Mouse (Mus musculus): ENCODE data around the gene Atp6v0d1. TPM values are rescaled to one million over a fixed set of nuclear protein-coding genes. Genes with fewer than 3 reads are reported as not detected.

Atp6v0d1 gene
- polyA plus RNA-seq, 1 experiment from 2014 or later, result 92.7 TPM

DNA sequence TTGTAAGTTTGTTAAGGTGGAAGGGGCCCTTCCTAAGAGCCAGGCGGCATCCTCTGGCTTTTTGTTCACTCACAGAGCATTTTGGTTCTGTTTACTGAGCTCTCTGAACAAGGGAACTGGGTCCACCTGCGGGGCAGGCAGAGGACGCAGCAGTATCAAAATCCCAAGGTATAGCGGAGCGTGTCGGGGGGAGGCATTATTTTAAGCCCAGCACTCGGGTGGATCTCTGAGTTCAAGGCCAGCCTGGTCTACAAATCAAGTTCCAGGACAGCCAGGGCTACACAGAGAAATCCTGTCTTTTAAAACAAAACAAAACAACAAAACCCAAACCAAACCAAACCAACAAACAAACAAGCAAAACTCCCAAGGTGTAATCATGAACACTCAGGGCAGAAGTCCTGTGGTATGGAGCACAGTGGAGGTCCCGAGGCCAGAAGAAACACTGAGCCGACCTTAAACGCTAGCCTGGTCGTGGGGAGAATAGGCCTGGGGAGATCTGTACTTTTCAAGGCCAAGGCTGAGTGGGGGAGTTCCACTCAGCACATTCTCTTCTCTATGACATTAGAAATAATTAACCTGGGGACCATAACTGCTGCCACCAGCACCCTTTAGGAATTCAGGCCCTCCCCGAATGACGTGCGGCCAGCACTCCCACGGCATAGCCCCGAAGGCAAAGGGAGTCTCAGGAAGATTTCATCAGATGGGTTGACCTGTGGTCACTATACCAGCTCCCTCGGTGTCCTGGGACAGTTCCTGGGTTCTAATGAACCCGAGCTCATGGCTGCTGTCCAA is 28.8 kb upstream of the Atp6v0d1 start:
- ATAC-seq (ENCODE audit: low read depth), result no peak

GRCm38 (mm10) chr8:105593859-105594258 is 28.0 kb upstream of the Atp6v0d1 start:
- Histone ChIP-seq H3K4me2 (ENCODE audit: low read depth, low read length) (peak overlapping the region; percentile 52), H3K4me1 (ENCODE audit: control insufficient read depth, insufficient read depth, low read length) (peaks cover 7% of the 10 kb centered on the region), H3K9ac (ENCODE audit: low read depth, low read length) (peak overlapping the region; percentile 50), H3K36me3 (ENCODE audit: control insufficient read depth, insufficient read depth, low read length) (no peaks in the 10 kb centered on the region), H3K9me3 (ENCODE audit: control insufficient read depth, low read length) (no peaks in the 10 kb centered on the region), H3K27ac (replicated peaks; ENCODE audit: low read depth, low read length) (peak overlapping the region; percentile 84), H3K4me3 (ENCODE audit: low read depth, low read length) (peak overlapping the region; percentile 25), H3K27me3 (replicated peaks; ENCODE audit: control insufficient read depth, insufficient read depth, low read length) (no peaks in the 10 kb centered on the region)
- 6% methylated on average over 15 of the region's 15 CpGs for WGBS
- DNase-seq (ENCODE audit: low spot score) (peak; percentile 89), ATAC-seq (ENCODE audit: low read depth) (peak; percentile 86)

More for the DNA sequence above, 28.8 kb upstream of the Atp6v0d1 start:
- H3K36me3 ChIP-seq (ENCODE audit: control insufficient read depth, insufficient read depth, low read length), result no peaks in the 10 kb centered on the region
- no peak for DNase-seq (ENCODE audit: low spot score)
- H3K4me3 ChIP-seq (ENCODE audit: low read depth, low read length), result peak overlapping the region; percentile 25
- H3K9me3 ChIP-seq (ENCODE audit: control insufficient read depth, low read length), result no peaks in the 10 kb centered on the region
- H3K27ac ChIP-seq (replicated peaks; ENCODE audit: low read depth, low read length), result peak overlapping the region; percentile 84
- peak overlapping the region; percentile 50; the same call in 1 of the 2 replicates for H3K9ac ChIP-seq (ENCODE audit: low read depth, low read length)
- peak overlapping the region; percentile 52 for H3K4me2 ChIP-seq (ENCODE audit: low read depth, low read length)
- H3K27me3 ChIP-seq (replicated peaks; ENCODE audit: control insufficient read depth, insufficient read depth, low read length), result no peaks in the 10 kb centered on the region
- H3K4me1 ChIP-seq (ENCODE audit: control insufficient read depth, insufficient read depth, low read length), result peaks cover 7% of the 10 kb centered on the region
- 75% methylated on average over 18 of the region's 18 CpGs for WGBS

- ATAC-seq (ENCODE audit: low read depth) (no peak), DNase-seq (ENCODE audit: low spot score) (peak; percentile 12)
- WGBS, result 66% methylated on average over 2 of the region's 2 CpGs
- Histone ChIP-seq H3K4me3 (ENCODE audit: low read depth, low read length) (no peak overlapping the region), H3K9me3 (ENCODE audit: control insufficient read depth, low read length) (no peaks in the 10 kb centered on the region), H3K4me2 (ENCODE audit: low read depth, low read length) (no peak overlapping the region), H3K27me3 (replicated peaks; ENCODE audit: control insufficient read depth, insufficient read depth, low read length) (no peaks in the 10 kb centered on the region), H3K36me3 (ENCODE audit: control insufficient read depth, insufficient read depth, low read length) (no peaks in the 10 kb centered on the region), H3K27ac (replicated peaks; ENCODE audit: low read depth, low read length) (no peak overlapping the region), H3K4me1 (ENCODE audit: control insufficient read depth, insufficient read depth, low read length) (peaks cover 7% of the 10 kb centered on the region), H3K9ac (ENCODE audit: low read depth, low read length) (no peak overlapping the region)
Measured at GRCm38 (mm10) chr8:105592431-105592830, 26.6 kb upstream of the Atp6v0d1 start.

- ATAC-seq (ENCODE audit: low read depth) (no peak), DNase-seq (ENCODE audit: low spot score) (peak; percentile 12)
- Histone ChIP-seq H3K4me2 (ENCODE audit: low read depth, low read length) (no peak overlapping the region), H3K4me1 (ENCODE audit: control insufficient read depth, insufficient read depth, low read length) (no peaks in the 10 kb centered on the region), H3K27ac (replicated peaks; ENCODE audit: low read depth, low read length) (no peak overlapping the region), H3K36me3 (ENCODE audit: control insufficient read depth, insufficient read depth, low read length) (no peaks in the 10 kb centered on the region), H3K9ac (ENCODE audit: low read depth, low read length) (no peak overlapping the region), H3K9me3 (ENCODE audit: control insufficient read depth, low read length) (no peaks in the 10 kb centered on the region), H3K27me3 (replicated peaks; ENCODE audit: control insufficient read depth, insufficient read depth, low read length) (no peaks in the 10 kb centered on the region), H3K4me3 (ENCODE audit: low read depth, low read length) (no peak overlapping the region)
- WGBS, result 59% methylated on average over 3 of the region's 3 CpGs
Measured at GRCm38 (mm10) chr8:105579719-105580118, 13.9 kb upstream of the Atp6v0d1 start.

DNA sequence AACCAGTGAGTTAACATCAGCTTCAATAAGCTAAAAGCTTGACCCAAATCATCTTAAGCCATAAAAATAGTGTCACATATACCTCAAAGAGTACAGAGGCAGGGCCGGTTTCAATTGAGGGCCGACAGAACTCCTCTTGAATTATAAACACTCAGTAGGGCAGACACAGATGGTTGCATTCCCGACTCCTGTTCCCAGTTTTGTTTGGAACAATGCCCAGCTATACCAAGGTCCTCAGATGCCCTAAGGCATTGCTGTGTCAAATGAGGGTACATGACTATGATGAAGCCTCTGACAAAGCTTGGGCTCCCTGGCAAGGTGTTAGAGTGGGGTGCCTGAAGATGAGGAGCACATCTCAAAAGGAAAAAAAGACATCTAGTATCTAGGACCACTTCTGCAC is 9.7 kb upstream of the Atp6v0d1 start:
- Histone ChIP-seq H3K27ac (replicated peaks; ENCODE audit: low read depth, low read length) (no peak overlapping the region), H3K27me3 (replicated peaks; ENCODE audit: control insufficient read depth, insufficient read depth, low read length) (no peaks in the 10 kb centered on the region), H3K4me1 (ENCODE audit: control insufficient read depth, insufficient read depth, low read length) (no peaks in the 10 kb centered on the region), H3K9me3 (ENCODE audit: control insufficient read depth, low read length) (no peaks in the 10 kb centered on the region), H3K36me3 (ENCODE audit: control insufficient read depth, insufficient read depth, low read length) (no peaks in the 10 kb centered on the region), H3K4me3 (ENCODE audit: low read depth, low read length) (no peak overlapping the region), H3K4me2 (ENCODE audit: low read depth, low read length) (no peak overlapping the region), H3K9ac (ENCODE audit: low read depth, low read length) (no peak overlapping the region)
- ATAC-seq (ENCODE audit: low read depth) (no peak), DNase-seq (ENCODE audit: low spot score) (peak; percentile 9)
- WGBS, result 22% methylated on average over 3 of the region's 3 CpGs

DNA sequence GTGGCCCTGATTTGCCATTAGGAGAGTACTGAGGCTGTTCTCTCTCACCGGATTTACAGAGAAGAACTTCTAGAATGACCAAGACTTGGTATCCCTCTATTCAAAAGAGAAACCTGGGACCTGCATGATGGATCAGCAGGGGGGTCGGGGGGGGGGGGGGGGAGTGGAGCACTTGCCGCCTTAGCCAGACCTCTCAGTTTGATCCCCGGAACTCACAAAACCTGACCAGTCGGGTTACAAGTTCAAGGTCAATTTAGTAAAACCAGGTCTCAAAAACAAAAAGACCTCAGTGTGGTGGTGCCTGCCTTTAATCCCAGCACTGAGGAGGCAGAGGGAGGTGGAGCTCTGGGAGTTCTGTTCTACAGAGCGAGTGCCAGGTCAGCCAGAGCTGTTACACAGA is 8.9 kb upstream of the Atp6v0d1 start:
- H3K9me3 ChIP-seq (ENCODE audit: control insufficient read depth, low read length), result no peaks in the 10 kb centered on the region
- no peak for DNase-seq (ENCODE audit: low spot score)
- no peaks in the 10 kb centered on the region for H3K36me3 ChIP-seq (ENCODE audit: control insufficient read depth, insufficient read depth, low read length)
- no peak overlapping the region for H3K4me3 ChIP-seq (ENCODE audit: low read depth, low read length)
- no peaks in the 10 kb centered on the region for H3K4me1 ChIP-seq (ENCODE audit: control insufficient read depth, insufficient read depth, low read length)
- no peak overlapping the region for H3K9ac ChIP-seq (ENCODE audit: low read depth, low read length)
- no peak overlapping the region for H3K27ac ChIP-seq (replicated peaks; ENCODE audit: low read depth, low read length)
- whole genome bisulfite sequencing, result 35% methylated on average over 5 of the region's 6 CpGs
- no peak overlapping the region for H3K4me2 ChIP-seq (ENCODE audit: low read depth, low read length)
- no peaks in the 10 kb centered on the region for H3K27me3 ChIP-seq (replicated peaks; ENCODE audit: control insufficient read depth, insufficient read depth, low read length)
- ATAC-seq (ENCODE audit: low read depth), result no peak

- no peak overlapping the region for H3K4me2 ChIP-seq (ENCODE audit: low read depth, low read length)
- H3K27me3 ChIP-seq (replicated peaks; ENCODE audit: control insufficient read depth, insufficient read depth, low read length), result no peaks in the 10 kb centered on the region
- H3K36me3 ChIP-seq (ENCODE audit: control insufficient read depth, insufficient read depth, low read length), result no peaks in the 10 kb centered on the region
- no peaks in the 10 kb centered on the region for H3K9me3 ChIP-seq (ENCODE audit: control insufficient read depth, low read length)
- H3K9ac ChIP-seq (ENCODE audit: low read depth, low read length), result no peak overlapping the region
- H3K27ac ChIP-seq (replicated peaks; ENCODE audit: low read depth, low read length), result no peak overlapping the region
- H3K4me1 ChIP-seq (ENCODE audit: control insufficient read depth, insufficient read depth, low read length), result no peaks in the 10 kb centered on the region
- no peak overlapping the region for H3K4me3 ChIP-seq (ENCODE audit: low read depth, low read length)
- peak; percentile 59 for DNase-seq (ENCODE audit: low spot score)
- no peak for ATAC-seq (ENCODE audit: low read depth)
Measured at GRCm38 (mm10) chr8:105573427-105573826, 7.6 kb upstream of the Atp6v0d1 start.

GRCm38 (mm10) chr8:105571810-105572209 is 6.0 kb upstream of the Atp6v0d1 start:
- no peaks in the 10 kb centered on the region for H3K4me1 ChIP-seq (ENCODE audit: control insufficient read depth, insufficient read depth, low read length)
- no peaks in the 10 kb centered on the region for H3K27me3 ChIP-seq (replicated peaks; ENCODE audit: control insufficient read depth, insufficient read depth, low read length)
- DNase-seq (ENCODE audit: low spot score), result no peak
- H3K4me3 ChIP-seq (ENCODE audit: low read depth, low read length), result no peak overlapping the region
- H3K4me2 ChIP-seq (ENCODE audit: low read depth, low read length), result no peak overlapping the region
- ATAC-seq (ENCODE audit: low read depth), result no peak
- H3K36me3 ChIP-seq (ENCODE audit: control insufficient read depth, insufficient read depth, low read length), result no peaks in the 10 kb centered on the region
- H3K9me3 ChIP-seq (ENCODE audit: control insufficient read depth, low read length), result no peaks in the 10 kb centered on the region
- 86% methylated on average over 9 of the region's 9 CpGs for WGBS
- no peak overlapping the region for H3K9ac ChIP-seq (ENCODE audit: low read depth, low read length)
- no peak overlapping the region for H3K27ac ChIP-seq (replicated peaks; ENCODE audit: low read depth, low read length)

Measured in embryonic facial prominence, embryonic 14.5 days (tissue).